Mouse (Mus musculus): ENCODE measurements around the gene Pou2f2.

DNA sequence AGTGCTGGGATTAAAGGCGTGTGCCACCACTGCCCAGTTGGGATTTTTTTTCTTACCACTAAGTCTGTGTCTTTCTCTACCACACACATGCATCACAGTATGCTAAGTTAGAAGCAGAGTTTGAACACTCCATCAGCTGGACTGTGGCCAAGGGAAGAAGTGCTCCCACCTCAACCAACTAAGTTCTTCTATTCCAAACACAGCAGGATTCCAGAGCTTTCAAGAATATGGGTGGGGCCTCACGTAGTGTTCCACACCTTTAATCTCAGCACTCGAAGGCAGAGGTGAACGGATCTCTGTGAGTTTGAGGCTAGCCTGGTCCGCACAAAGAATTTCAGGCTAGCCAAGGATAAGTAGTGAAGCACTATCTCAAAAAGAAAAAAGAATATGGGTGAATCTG, 13.4 kb downstream of the Pou2f2 start:
- no peak for TF ChIP-seq CTCF (IDR thresholded peaks at IDR 0.05; ENCODE audit: low read depth)
- no peak for TF ChIP-seq EP300 (IDR thresholded peaks at IDR 0.05; ENCODE audit: low read depth)
